Mouse (Mus musculus) heart, embryonic 10.5 days (tissue): ENCODE results near the gene Yy1. TPM values are rescaled to one million over a fixed set of nuclear protein-coding genes. Genes with fewer than 3 reads are reported as not detected.

ENCODE experiments used
- DNase-seq: peaks from one replicate; pipeline ENCODE4 v3.0.0-alpha.2; 2017; ENCODE audit warnings: low spot score
- H3K27ac ChIP-seq: fragments of 300-500 bp; sonication (generic); 2 replicates; pipeline ENCODE4 v1.5.1; 2016; ENCODE audit warnings: mild to moderate bottlenecking
- H3K27me3 ChIP-seq: fragments of 300-500 bp; sonication (generic); 2 replicates; pipeline ENCODE4 v1.6.1; 2016; ENCODE audit warnings: mild to moderate bottlenecking; ENCODE audit not compliant: poor library complexity, insufficient read depth, severe bottlenecking
- H3K36me3 ChIP-seq: fragments of 300-500 bp; sonication (generic); 2 replicates; pipeline ENCODE4 v1.6.1; 2016; ENCODE audit warnings: mild to moderate bottlenecking, moderate library complexity
- H3K4me1 ChIP-seq: fragments of 300-500 bp; sonication (generic); 2 replicates; pipeline ENCODE4 v1.6.1; 2016; ENCODE audit warnings: mild to moderate bottlenecking
- H3K4me3 ChIP-seq: fragments of 300-500 bp; sonication (generic); 2 replicates; pipeline ENCODE4 v1.5.1; 2016; ENCODE audit warnings: mild to moderate bottlenecking, moderate library complexity
- H3K9me3 ChIP-seq: fragments of 300-500 bp; sonication (generic); 2 replicates; pipeline ENCODE4 v1.6.1; 2016; ENCODE audit warnings: mild to moderate bottlenecking, moderate library complexity
- WGBS: fragments of 180-500 bp; shearing (Covaris S2); methylation state at CpG from one replicate; pipeline ENCODE4 v1.1.7; 2016; 5-methylcytosine and 5-hydroxymethylcytosine counted together
- microRNA counts: library from miRNA; unstranded; fragments of <30 nt; microRNA quantifications from one replicate; lab custom pipeline; 2017
- microRNA-seq: library from miRNA; unstranded; fragments of <30 nt; microRNA quantifications from one replicate; pipeline ENCODE4, GENCODE M21; 2017
- polyA plus RNA-seq: library from polyadenylated mRNA; unstranded; fragments of >200 nt; fragmentation: Nextera tagmentation; extraction: Ambion mirVana; gene quantifications from 2 replicates; pipeline ENCODE4 v1.2.1, GENCODE M21; 2016

Gene Yy1
- polyA plus RNA-seq, 1 experiment from 2014 or later, result 17.5 TPM

GRCm38 (mm10) chr12:108856186-108856585 lies 63.4 kb downstream of the Yy1 start:
- Histone ChIP-seq H3K27me3 (no peaks in the 10 kb centered on the region), H3K36me3 (peaks cover 26% of the 10 kb centered on the region), H3K4me1 (peaks cover 15% of the 10 kb centered on the region; the same call in 1 of the 2 replicates), H3K4me3 (no peak overlapping the region), H3K27ac (no peak overlapping the region), H3K9me3 (no peaks in the 10 kb centered on the region)
- no peak for DNase-seq
- 86% methylated on average over 8 of the region's 8 CpGs for whole genome bisulfite sequencing

- no peak for DNase-seq
- Histone ChIP-seq H3K27me3 (no peaks in the 10 kb centered on the region), H3K27ac (no peak overlapping the region), H3K9me3 (no peaks in the 10 kb centered on the region), H3K4me1 (0 out of 2 replicates have a peak, but pooled peaks cover 9% of the 10 kb centered on the region), H3K36me3 (peaks cover 33% of the 10 kb centered on the region), H3K4me3 (no peak overlapping the region)
- 88% methylated on average over 7 of the region's 7 CpGs for WGBS
These were observed 64.3 kb downstream of the Yy1 start for GRCm38 (mm10) chr12:108857109-108857508.

GRCm38 (mm10) chr12:108857589-108858184 lies 64.9 kb downstream of the Yy1 start:
- Histone ChIP-seq H3K4me1 (0 out of 2 replicates have a peak, but pooled peaks cover 9% of the 10 kb centered on the region), H3K27ac (no peak overlapping the region), H3K4me3 (no peak overlapping the region), H3K36me3 (peaks cover 38% of the 10 kb centered on the region), H3K27me3 (no peaks in the 10 kb centered on the region), H3K9me3 (no peaks in the 10 kb centered on the region)
- DNase-seq, result no peak
- WGBS, result 81% methylated on average over 7 of the region's 7 CpGs

- Histone ChIP-seq H3K9me3 (no peaks in the 10 kb centered on the region), H3K36me3 (peaks cover 46% of the 10 kb centered on the region), H3K27me3 (no peaks in the 10 kb centered on the region), H3K4me3 (no peak overlapping the region), H3K4me1 (0 out of 2 replicates have a peak, but pooled peaks cover 9% of the 10 kb centered on the region), H3K27ac (no peak overlapping the region)
- 88% methylated on average over 5 of the region's 5 CpGs for WGBS
- DNase-seq, result no peak
These were observed 65.7 kb downstream of the Yy1 start for GRCm38 (mm10) chr12:108858486-108858885.

GRCm38 (mm10) chr12:108865007-108865494 lies 72.3 kb downstream of the Yy1 start:
- Histone ChIP-seq H3K36me3 (peaks cover 99% of the 10 kb centered on the region), H3K4me1 (no peaks in the 10 kb centered on the region), H3K9me3 (no peaks in the 10 kb centered on the region), H3K27me3 (no peaks in the 10 kb centered on the region), H3K4me3 (no peak overlapping the region), H3K27ac (no peak overlapping the region)
- no peak for DNase-seq
- 76% methylated on average over 6 of the region's 6 CpGs for WGBS

- no peak overlapping the region for H3K4me3 ChIP-seq
- H3K4me1 ChIP-seq, result no peaks in the 10 kb centered on the region
- no peak overlapping the region for H3K27ac ChIP-seq
- peaks cover 96% of the 10 kb centered on the region for H3K36me3 ChIP-seq
- DNase-seq, result no peak
- H3K27me3 ChIP-seq, result no peaks in the 10 kb centered on the region
- 86% methylated on average over 2 of the region's 2 CpGs for WGBS
- H3K9me3 ChIP-seq, result no peaks in the 10 kb centered on the region
These were observed 76.8 kb downstream of the Yy1 start for GRCm38 (mm10) chr12:108869575-108869974.

MicroRNA genes within 50 kb of the gene (microRNA counts, 519-probe panel; counts per million panel counts)
- microRNA mmu-miR-345-3p (lab: Ali Mortazavi, UCI) (not detected), microRNA mmu-miR-345-5p (lab: Ali Mortazavi, UCI) (not detected)

Small RNA genes within 50 kb of the gene (microRNA-seq; reads per million reads assigned to microRNA genes)
- 106 reads per million, percentile 51 among the genes with 10 or more reads in this experiment for gene Mir345

Other genes starting within 250 kb of the Yy1 start
- 29.6 and 42.5 TPM in 2 replicates for gene Evl, start 238.3 kb upstream of the Yy1 start, polyA plus RNA-seq
- 0.39 and 0.94 TPM in 2 replicates for gene Degs2, start 90.7 kb upstream of the Yy1 start, polyA plus RNA-seq
- gene Slc25a29, start 42.9 kb downstream of the Yy1 start, polyA plus RNA-seq, result 5.5 and 6.8 TPM in 2 replicates
- 7.0 and 7.3 TPM in 2 replicates for gene Slc25a47, start 43.1 kb downstream of the Yy1 start, polyA plus RNA-seq
- 7.1 and 8.4 TPM in 2 replicates for gene Wdr25, start 100.7 kb downstream of the Yy1 start, polyA plus RNA-seq
- 96.2 and 103 TPM in 2 replicates for gene Wars, start 101.2 kb downstream of the Yy1 start, polyA plus RNA-seq